Mouse (Mus musculus) v-Abl transformed pro-B cells (cell line): ENCODE data around the gene Ceacam14.

Experiments
- in situ Hi-C, 2 experiments: fragments of 400-800 bp; cut with MboI; formaldehyde crosslinking; loops; one replicate each; pipeline ENCODE4 v1.15.1; 2025; ENCODE audit not compliant: unreplicated experiment in 2 of 2

Ceacam14 gene

GRCm38 (mm10) chr7:17812333-17812732 is at the start of gene Ceacam14:
Ceacam14 (plus strand) TSS chr7:17812633.
- in situ Hi-C loops: no loop called here
